Mouse (Mus musculus): Measurements from ENCODE around the gene Dach1.

Gene Dach1

GRCm38 (mm10) chr14:98108764-98109163 lies 60.8 kb downstream of the Dach1 start:
- no peak for DNase-seq (ENCODE audit: low spot score)

GRCm38 (mm10) chr14:98106208-98106607 lies 63.4 kb downstream of the Dach1 start:
- no peak for DNase-seq (ENCODE audit: low spot score)

GRCm38 (mm10) chr14:98104314-98104955 lies 65.1 kb downstream of the Dach1 start:
- no peak for DNase-seq (ENCODE audit: low spot score)

- DNase-seq (ENCODE audit: low spot score), result no peak
Observed at GRCm38 (mm10) chr14:98095229-98095628, 74.3 kb downstream of the Dach1 start.

GRCm38 (mm10) chr14:98089246-98089645 lies 80.3 kb downstream of the Dach1 start:
- DNase-seq (ENCODE audit: low spot score), result no peak

GRCm38 (mm10) chr14:98087355-98087754 lies 82.2 kb downstream of the Dach1 start:
- no peak for DNase-seq (ENCODE audit: low spot score)

- no peak for DNase-seq (ENCODE audit: low spot score)
Observed at GRCm38 (mm10) chr14:98086794-98087193, 82.8 kb downstream of the Dach1 start.

GRCm38 (mm10) chr14:98085141-98085540 lies 84.4 kb downstream of the Dach1 start:
- DNase-seq (ENCODE audit: low spot score), result no peak

- no peak for DNase-seq (ENCODE audit: low spot score)
Observed at GRCm38 (mm10) chr14:98084720-98085119, 84.8 kb downstream of the Dach1 start.

GRCm38 (mm10) chr14:98083419-98083818 lies 86.1 kb downstream of the Dach1 start:
- DNase-seq (ENCODE audit: low spot score), result no peak

- DNase-seq (ENCODE audit: low spot score), result no peak
Observed at GRCm38 (mm10) chr14:98080014-98080413, 89.6 kb downstream of the Dach1 start.

- no peak for DNase-seq (ENCODE audit: low spot score)
Observed at GRCm38 (mm10) chr14:98077996-98078395, 91.6 kb downstream of the Dach1 start.

- no peak for DNase-seq (ENCODE audit: low spot score)
Observed at GRCm38 (mm10) chr14:98073421-98074080, 96.0 kb downstream of the Dach1 start.

GRCm38 (mm10) chr14:98072647-98073420 lies 96.7 kb downstream of the Dach1 start:
- DNase-seq (ENCODE audit: low spot score), result no peak

- DNase-seq (ENCODE audit: low spot score), result no peak
Observed at GRCm38 (mm10) chr14:98071877-98072276, 97.7 kb downstream of the Dach1 start.

- DNase-seq (ENCODE audit: low spot score), result peak; percentile 17
Observed at GRCm38 (mm10) chr14:98067273-98067905, 102.2 kb downstream of the Dach1 start.

- no peak for DNase-seq (ENCODE audit: low spot score)
Observed at GRCm38 (mm10) chr14:98064190-98064589, 105.4 kb downstream of the Dach1 start.

GRCm38 (mm10) chr14:98049329-98049728 lies 120.2 kb downstream of the Dach1 start:
- no peak for DNase-seq (ENCODE audit: low spot score)

GRCm38 (mm10) chr14:98048403-98048802 lies 121.2 kb downstream of the Dach1 start:
- no peak for DNase-seq (ENCODE audit: low spot score)

- no peak for DNase-seq (ENCODE audit: low spot score)
Observed at GRCm38 (mm10) chr14:98047670-98048069, 121.9 kb downstream of the Dach1 start.

GRCm38 (mm10) chr14:98046960-98047359 lies 122.6 kb downstream of the Dach1 start:
- no peak for DNase-seq (ENCODE audit: low spot score)

GRCm38 (mm10) chr14:98038524-98038923 lies 131.0 kb downstream of the Dach1 start:
- no peak for DNase-seq (ENCODE audit: low spot score)

- no peak for DNase-seq (ENCODE audit: low spot score)
Observed at GRCm38 (mm10) chr14:98037175-98037574, 132.4 kb downstream of the Dach1 start.
